Mouse (Mus musculus) ES-E14 (cell line): ENCODE measurements around the gene Gm8369. TPM values are rescaled to one million over a fixed set of nuclear protein-coding genes. Genes with fewer than 3 reads are reported as not detected.
"Not testable (repeated sequence)": the region's sequence is repeated elsewhere in the genome, so short reads cannot be mapped to it uniquely, and the experiment has no call there.

Experiments
- DNase-seq: peaks from one replicate; pipeline ENCODE4 v3.0.0-alpha.2; 2013; ENCODE audit warnings: low read depth, low spot score
- H3K27ac ChIP-seq: 2 replicates; pipeline ENCODE4 v1.5.1; 2012; ENCODE audit warnings: low read depth, mild to moderate bottlenecking, low read length, moderate library complexity, mixed read lengths; ENCODE audit not compliant: poor library complexity, insufficient read depth, severe bottlenecking
- H3K36me3 ChIP-seq: 2 replicates; pipeline ENCODE4 v1.6.1; 2012; ENCODE audit warnings: mild to moderate bottlenecking, low read length, moderate library complexity, mixed read lengths; ENCODE audit not compliant: control insufficient read depth, poor library complexity, insufficient read depth, severe bottlenecking
- H3K4me1 ChIP-seq, 2 experiments: fragments of 150-350 bp in 1 of 2; sonication (generic) in 1 of 2; 2 replicates each; pipeline ENCODE4 v1.6.1; 2012; ENCODE audit warnings: low read length in 2 of 2, mild to moderate bottlenecking in 1 of 2, mixed read lengths in 1 of 2; ENCODE audit not compliant: control insufficient read depth in 2 of 2, insufficient read depth in 2 of 2, poor library complexity in 1 of 2
- H3K4me3 ChIP-seq, 2 experiments: fragments of 150-350 bp in 1 of 2; sonication (generic) in 1 of 2; 2 replicates each; pipeline ENCODE4 v1.5.1; 2012; ENCODE audit warnings: low read length in 2 of 2, low read depth in 1 of 2, mild to moderate bottlenecking in 1 of 2, mixed read lengths in 1 of 2; ENCODE audit not compliant: insufficient read depth in 1 of 2, poor library complexity in 1 of 2, severe bottlenecking in 1 of 2
- H3K9ac ChIP-seq: 2 replicates; pipeline ENCODE4 v1.6.1; 2012; ENCODE audit warnings: low read depth, mild to moderate bottlenecking, low read length, mixed read lengths; ENCODE audit not compliant: poor library complexity, insufficient read depth, severe bottlenecking
- H3K9me3 ChIP-seq: fragments of 150-350 bp; sonication (generic); 2 replicates; pipeline ENCODE4 v1.6.1; 2012; ENCODE audit warnings: low read depth, mild to moderate bottlenecking, low read length; ENCODE audit not compliant: control insufficient read depth, insufficient read depth
- CHD2 ChIP-seq: IDR thresholded peaks from 2 replicates; pipeline ENCODE4 v1.6.1; 2014; ENCODE audit warnings: mild to moderate bottlenecking, low read depth, low read length, inconsistent platforms
- HCFC1 ChIP-seq: IDR thresholded peaks from 2 replicates; pipeline ENCODE4 v1.6.1; 2012; ENCODE audit warnings: low read length, inconsistent platforms, borderline replicate concordance; ENCODE audit not compliant: insufficient read depth
- MAFK ChIP-seq: IDR thresholded peaks from 2 replicates; pipeline ENCODE4 v1.6.1; 2014; ENCODE audit warnings: mild to moderate bottlenecking, low read depth, low read length, inconsistent platforms; ENCODE audit not compliant: insufficient read depth
- ZC3H11A ChIP-seq: IDR thresholded peaks from 2 replicates; pipeline ENCODE4 v1.6.1; 2012; ENCODE audit warnings: low read depth, mild to moderate bottlenecking, inconsistent platforms, low read length, borderline replicate concordance
- ZNF384 ChIP-seq: IDR thresholded peaks from 2 replicates; pipeline ENCODE4 v1.6.1; 2012; ENCODE audit warnings: low read depth, low read length, inconsistent platforms
- in situ Hi-C, 2 experiments: fragments of 600-800 bp; cut with MboI; formaldehyde crosslinking; loops; one replicate each; pipeline ENCODE4 v1.15.1; 2025; ENCODE audit warnings: low sequenced_read_pairs in 2 of 2, inconsistent platforms in 1 of 2; ENCODE audit not compliant: unreplicated experiment in 2 of 2
- total RNA-seq: library from RNA; depleted of rRNA; stranded (reverse); fragments of 300-350 nt; gene quantifications from 2 replicates; pipeline ENCODE4 v1.2.3, GENCODE M21; 2012

The Gm8369 gene
- total RNA-seq, 1 experiment: not detected

DNA sequence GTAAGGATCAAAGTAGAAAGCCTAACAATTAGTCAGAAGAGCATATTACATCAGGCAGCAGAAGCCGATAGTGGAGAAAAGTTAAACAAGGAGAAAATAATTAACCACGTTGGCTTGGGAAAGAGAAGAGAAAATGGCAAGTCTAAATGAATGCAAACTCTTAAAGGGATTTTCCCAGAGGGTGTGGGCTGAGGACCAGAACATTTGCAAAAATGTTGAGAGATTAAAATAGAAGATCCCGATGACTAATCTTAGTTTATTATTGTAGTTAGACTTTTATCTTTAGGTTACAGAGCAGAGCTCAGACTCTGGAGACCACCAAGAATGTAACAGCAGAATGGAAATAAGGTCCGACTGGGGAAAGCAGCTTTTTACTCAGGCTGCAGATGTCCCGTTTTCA is 19.3 kb upstream of the Gm8369 start:
- no peaks in the 10 kb centered on the region for H3K36me3 ChIP-seq
- no peak for DNase-seq
- H3K27ac ChIP-seq: no peak overlapping the region
- H3K4me1 ChIP-seq: no peaks in the 10 kb centered on the region
- H3K4me3 ChIP-seq: no peak overlapping the region
- in situ Hi-C loops: no loop called here
- H3K9ac ChIP-seq: no peak overlapping the region
- no peaks in the 10 kb centered on the region for H3K9me3 ChIP-seq
- no peak for TF ChIP-seq ZC3H11A
- no peak for TF ChIP-seq CHD2
- TF ChIP-seq HCFC1: no peak
- TF ChIP-seq MAFK: no peak
- no peak for TF ChIP-seq ZNF384

DNA sequence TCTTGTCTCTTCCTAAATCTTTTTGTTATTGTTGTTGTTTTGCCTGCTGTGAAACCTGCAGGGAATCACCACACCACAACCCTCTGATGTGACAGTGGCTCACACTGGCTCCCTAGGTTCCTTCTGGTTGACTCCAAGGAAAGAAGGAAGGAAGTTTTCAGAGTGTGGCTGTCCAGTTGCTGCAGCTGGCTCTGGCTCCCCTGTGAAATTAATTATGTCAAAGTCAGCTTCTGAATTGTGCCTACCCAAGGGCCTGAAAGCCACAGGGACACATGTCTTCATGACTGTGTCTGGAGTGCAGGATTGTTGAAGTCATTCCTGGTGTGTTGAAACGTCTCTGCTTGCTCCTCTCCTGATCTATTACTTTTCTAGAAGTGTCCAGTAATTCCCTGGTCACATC is 17.4 kb upstream of the Gm8369 start:
- DNase-seq, in situ Hi-C loops, H3K9me3 ChIP-seq, H3K27ac ChIP-seq, H3K9ac ChIP-seq, H3K4me3 ChIP-seq, H3K36me3 ChIP-seq, H3K4me1 ChIP-seq: not testable (repeated sequence)

DNA sequence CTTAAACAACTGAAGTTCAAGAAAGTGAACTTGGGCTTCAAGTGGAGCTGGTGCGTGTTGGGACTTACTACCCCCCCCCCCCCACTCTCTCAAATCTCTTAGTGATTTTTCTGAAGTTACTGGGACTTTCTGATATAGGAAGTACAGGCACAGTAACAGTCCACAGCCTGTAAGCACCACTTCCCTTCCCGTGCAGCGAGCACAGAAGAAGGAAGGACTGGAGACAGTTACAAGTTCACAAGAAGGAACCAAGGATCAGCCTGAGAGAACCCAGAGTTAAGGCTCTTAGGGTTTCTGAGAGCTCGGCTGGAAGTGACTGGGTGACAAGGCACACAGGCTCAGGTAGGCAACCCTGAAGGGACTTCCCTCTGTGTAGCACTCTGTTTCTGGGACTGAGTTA is 16.5 kb upstream of the Gm8369 start, which contains the start of gene Ms4a6c:
Ms4a6c (plus strand) TSS at position 152 of the 400 bp plus-strand sequence.
- in situ Hi-C loops, H3K9ac ChIP-seq, H3K4me3 ChIP-seq: not testable (repeated sequence)

DNA sequence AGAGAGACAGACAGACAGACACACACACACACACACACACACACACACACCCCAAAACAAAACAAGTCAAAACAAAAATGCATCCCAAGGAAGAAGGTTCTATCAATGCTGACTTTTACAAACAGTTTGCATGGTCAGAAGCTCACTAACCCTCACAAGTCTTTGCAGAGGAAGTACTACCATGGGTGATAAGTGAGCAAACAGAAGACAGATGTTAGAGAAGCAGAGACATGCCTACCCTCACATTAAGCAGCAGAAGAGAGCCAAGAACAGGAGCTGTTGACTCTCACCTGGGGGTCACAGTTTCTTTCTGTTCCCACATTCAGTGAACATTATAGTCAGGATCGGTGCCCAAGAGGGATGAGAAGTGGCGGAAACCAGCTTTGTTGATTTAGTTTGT is 6.0 kb upstream of the Gm8369 start:
- H3K9ac ChIP-seq: no peak overlapping the region
- TF ChIP-seq CHD2 (no peak), ZNF384 (no peak), MAFK (no peak)
- in situ Hi-C loops: no loop called here

More for the DNA sequence above, 16.5 kb upstream of the Gm8369 start, which contains the start of gene Ms4a6c:
- H3K36me3 ChIP-seq, H3K9me3 ChIP-seq, H3K4me1 ChIP-seq, DNase-seq, H3K27ac ChIP-seq: not testable (repeated sequence)

DNA sequence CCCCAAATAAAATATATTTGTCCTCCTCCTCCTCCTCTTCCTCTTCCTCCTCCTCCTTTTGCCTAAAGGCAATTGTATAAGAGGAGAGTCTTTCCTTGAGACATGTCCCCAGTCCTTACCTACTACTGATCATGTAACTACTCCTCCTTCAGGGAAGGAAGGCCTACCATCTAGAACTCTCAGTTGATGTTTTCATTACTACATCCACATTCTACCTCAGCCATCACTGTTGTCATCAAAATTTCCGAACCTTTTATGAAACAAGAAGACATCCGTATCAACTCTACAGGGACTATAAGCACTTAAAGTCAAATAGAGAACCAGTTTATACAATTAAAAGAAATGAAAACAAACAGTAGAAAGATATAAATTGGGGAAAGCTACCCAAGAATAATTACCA is 3.1 kb upstream of the Gm8369 start:
- in situ Hi-C loops: no loop called here
- TF ChIP-seq HCFC1: no peak
- TF ChIP-seq MAFK: no peak
- no peak for TF ChIP-seq CHD2
- no peak for TF ChIP-seq ZNF384
- TF ChIP-seq ZC3H11A: no peak
- Histone ChIP-seq H3K4me1 (no peaks in the 10 kb centered on the region), H3K36me3 (no peaks in the 10 kb centered on the region), H3K9me3 (no peaks in the 10 kb centered on the region), H3K9ac (no peak overlapping the region), H3K27ac (no peak overlapping the region), H3K4me3 (no peak overlapping the region)
- DNase-seq: no peak

More for the DNA sequence above, 6.0 kb upstream of the Gm8369 start:
- no peaks in the 10 kb centered on the region for H3K36me3 ChIP-seq
- no peaks in the 10 kb centered on the region for H3K9me3 ChIP-seq
- no peak for DNase-seq
- no peaks in the 10 kb centered on the region for H3K4me1 ChIP-seq
- H3K4me3 ChIP-seq: no peak overlapping the region
- no peak overlapping the region for H3K27ac ChIP-seq
